Mouse (Mus musculus) hematopoietic stem cell, adult 5-6 weeks (primary cell): ENCODE data around the gene Phf5a. TPM values are rescaled to one million over a fixed set of nuclear protein-coding genes. Genes with fewer than 3 reads are reported as not detected.
A peak's percentile ranks its signal among the peaks of the same experiment; 100 is the strongest.

Experiments
- ATAC-seq, 2 experiments: fragments of 125-278 bp in 1 of 2; replicated peaks in 1 of 2; 2 replicates each; pipeline ENCODE4 v1.8.0; 2016 to 2017; ENCODE audit warnings: inconsistent platforms in 2 of 2, mild to moderate bottlenecking in 2 of 2, moderate number of reproducible peaks in 2 of 2, low read depth in 1 of 2, moderate TSS enrichment in 1 of 2; ENCODE audit not compliant: low FRiP score in 2 of 2, poor library complexity in 2 of 2, severe bottlenecking in 2 of 2, insufficient read depth in 1 of 2, low TSS enrichment in 1 of 2
- total RNA-seq: library from RNA; stranded (forward); fragments of 172-1452, 232-1000 nt; gene quantifications from 2 replicates; pipeline ENCODE4 v1.2.3, GENCODE M21; 2017

The Phf5a gene
- total RNA-seq, 1 experiment from 2014 or later: 35.5 TPM

- no peak for ATAC-seq
Observed at GRCm38 (mm10) chr15:81891140-81891802, 19.6 kb upstream of the Phf5a start.

GRCm38 (mm10) chr15:81889175-81889574 lies 17.5 kb upstream of the Phf5a start:
- no peak for ATAC-seq

- no peak for ATAC-seq
Observed at GRCm38 (mm10) chr15:81886795-81887550, 15.3 kb upstream of the Phf5a start.

GRCm38 (mm10) chr15:81885418-81885934 lies 13.8 kb upstream of the Phf5a start:
- ATAC-seq: no peak

GRCm38 (mm10) chr15:81882348-81882747 lies 10.6 kb upstream of the Phf5a start:
- no peak for ATAC-seq

- ATAC-seq: no peak
Observed at GRCm38 (mm10) chr15:81879531-81880401, 8.1 kb upstream of the Phf5a start.

GRCm38 (mm10) chr15:81872262-81873136 lies 788 bp upstream of the Phf5a start, which contains the start of gene Aco2:
Aco2 (plus strand) TSS chr15:81872309.
- ATAC-seq: peak; percentile 89 to 95

GRCm38 (mm10) chr15:81869985-81870384 lies 1.7 kb downstream of the Phf5a start:
- no peak for ATAC-seq

- ATAC-seq: no peak
Observed at GRCm38 (mm10) chr15:81864238-81864637, 7.5 kb downstream of the Phf5a start.

GRCm38 (mm10) chr15:81860471-81861135 lies 11.1 kb downstream of the Phf5a start:
- ATAC-seq: no peak

GRCm38 (mm10) chr15:81859330-81860255 lies 12.1 kb downstream of the Phf5a start:
- peak; percentile 62 to 64 for ATAC-seq

- ATAC-seq: peak; percentile 3 to 6; a peak in 2 of 4 replicates
Observed at GRCm38 (mm10) chr15:81858517-81859329, 13.0 kb downstream of the Phf5a start, which contains the start of gene Tob2. Tob2 (minus strand) TSS chr15:81858796.

GRCm38 (mm10) chr15:81858138-81858516 lies 13.6 kb downstream of the Phf5a start:
- peak; percentile 40 to 51 for ATAC-seq

- no peak; a peak in 1 of 4 replicates for ATAC-seq
Observed at GRCm38 (mm10) chr15:81857724-81858116, 14.0 kb downstream of the Phf5a start.
